Mouse (Mus musculus): ENCODE results near the gene Rnf113a2.
A peak's percentile ranks its signal among the peaks of the same experiment; 100 is the strongest.

Rnf113a2 gene

DNA sequence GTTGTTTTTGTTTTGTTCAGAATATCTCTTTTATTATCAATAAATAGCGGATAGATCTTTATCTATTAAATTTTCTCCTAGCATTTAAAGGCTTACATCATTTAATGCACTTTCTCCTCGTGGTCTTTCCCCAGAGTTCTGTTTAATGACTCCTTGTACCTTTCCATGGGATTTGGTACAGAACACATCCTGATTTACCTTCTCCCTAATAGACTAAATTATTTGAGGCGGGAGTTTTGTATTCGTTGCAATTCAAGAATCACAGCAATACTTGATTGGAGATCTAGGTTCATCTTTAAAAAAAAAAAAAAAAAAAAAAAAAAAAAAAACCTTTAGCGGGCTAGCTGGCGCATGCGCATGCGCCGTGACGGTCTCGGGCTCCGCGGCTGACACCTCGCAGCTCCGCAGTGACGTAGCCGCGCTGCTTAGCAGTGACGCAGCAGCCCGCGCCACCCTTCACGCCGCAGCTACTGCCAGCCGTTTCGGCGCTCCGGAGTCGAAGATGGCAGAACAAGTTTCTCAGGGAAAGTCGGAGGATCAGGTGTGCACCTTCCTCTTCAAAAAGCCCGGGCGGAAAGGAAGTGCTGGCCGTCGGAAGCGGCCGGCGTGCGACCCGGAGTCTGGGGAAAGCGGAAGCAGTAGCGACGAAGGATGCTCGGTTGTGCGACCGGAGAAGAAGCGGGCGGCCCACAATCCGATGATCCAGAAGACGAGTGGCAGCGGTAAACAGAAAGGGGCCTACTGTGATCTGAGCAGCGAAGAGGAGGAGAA, at the start of gene Rnf113a2:
Gene Rnf113a2 (plus strand): TSS at position 363 of the 771 bp plus-strand sequence.
- DNase-seq (ENCODE audit: low read depth, low spot score), result peak; percentile 78

DNA sequence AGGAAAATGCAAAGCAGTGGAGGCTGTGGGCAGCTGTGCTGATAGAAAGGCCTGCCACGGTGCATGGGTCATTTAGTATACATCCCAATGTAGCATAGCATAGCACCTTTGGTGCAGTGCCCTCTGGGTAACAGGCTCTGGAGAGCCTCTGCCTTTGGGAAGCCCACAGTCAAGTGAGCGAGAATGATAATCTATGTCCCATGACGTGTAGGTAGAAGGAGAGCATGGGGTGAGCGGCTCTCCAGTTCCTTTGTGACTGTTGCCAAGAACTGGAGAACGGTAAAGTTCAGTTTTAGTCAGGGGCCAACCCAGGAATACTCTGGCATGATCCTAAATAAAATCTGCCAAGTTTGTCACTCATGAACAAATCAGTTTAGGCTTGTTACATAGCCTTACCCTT, 45.3 kb upstream of the Rnf113a2 start:
- DNase-seq (ENCODE audit: low read depth, low spot score), result no peak

DNA sequence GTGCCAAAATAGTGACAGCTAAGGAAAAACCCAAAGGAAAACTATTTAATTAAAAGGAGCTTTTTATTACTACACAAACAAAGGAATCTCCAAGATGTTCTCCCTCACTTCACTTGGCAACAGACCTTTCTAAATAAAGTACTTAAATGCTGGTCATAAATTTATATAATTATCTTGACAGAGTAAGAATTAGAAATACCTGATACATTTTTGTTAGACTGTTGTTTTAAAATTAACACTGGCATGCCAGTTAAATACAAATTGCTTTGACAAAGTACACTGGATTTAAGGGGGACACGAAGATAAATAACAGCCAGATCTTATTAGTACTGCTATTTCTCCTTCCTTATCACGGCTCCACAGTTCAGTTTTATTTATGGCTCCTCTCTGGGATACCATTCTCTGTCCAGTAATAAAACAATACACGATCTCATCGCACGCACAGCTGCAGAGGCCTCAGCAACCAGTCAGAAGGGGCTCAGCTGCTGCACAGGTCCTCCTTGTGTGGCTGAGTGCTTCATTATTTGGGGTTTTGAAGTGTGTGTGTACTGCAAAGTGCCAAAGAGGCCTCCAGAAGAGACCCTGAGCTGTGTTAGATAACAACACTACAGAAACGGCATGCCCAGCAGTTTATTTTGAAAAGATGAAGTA, 43.0 kb upstream of the Rnf113a2 start:
- DNase-seq (ENCODE audit: low read depth, low spot score), result no peak

DNA sequence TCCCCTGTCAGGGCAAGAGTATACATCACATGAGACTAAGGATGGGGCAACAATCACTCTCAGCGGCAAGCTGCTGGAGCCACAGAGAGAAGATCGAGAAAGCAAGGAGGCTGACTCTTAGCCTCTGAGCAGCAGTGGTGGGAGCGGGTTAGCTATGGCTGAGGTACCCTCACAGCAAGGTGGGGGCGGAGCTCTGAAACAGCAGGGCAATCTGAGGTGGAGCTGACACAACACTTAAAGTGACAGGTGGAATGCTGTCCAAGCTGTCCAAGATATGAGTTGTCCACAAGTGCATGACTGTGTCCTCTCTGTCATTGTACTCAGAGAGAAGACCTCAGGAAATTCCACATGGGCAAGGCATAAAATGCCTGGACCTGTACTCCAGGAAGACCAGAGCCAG, 34.6 kb upstream of the Rnf113a2 start:
- DNase-seq (ENCODE audit: low read depth, low spot score), result no peak

DNA sequence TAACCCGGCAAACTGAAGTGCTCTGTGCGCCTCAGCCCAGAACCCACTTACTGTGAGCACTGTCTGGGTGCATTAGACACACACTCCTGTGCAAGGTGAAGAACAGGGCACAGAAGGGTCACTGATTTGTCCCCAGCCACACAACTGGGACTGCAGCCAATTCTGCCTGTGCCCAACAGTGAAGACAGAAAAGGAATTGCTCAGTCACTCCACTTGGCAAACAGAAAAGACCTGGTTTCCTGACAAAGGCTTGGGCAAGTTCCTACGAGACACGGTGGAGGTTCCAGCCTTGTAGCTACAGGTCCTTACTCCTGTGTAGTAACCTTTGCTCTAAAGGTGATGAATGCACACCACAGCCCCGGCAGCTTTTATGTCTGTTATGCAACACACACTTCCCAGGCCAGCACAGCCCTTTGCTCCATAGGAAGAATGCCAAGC, 32.3 kb upstream of the Rnf113a2 start:
- no peak for DNase-seq (ENCODE audit: low read depth, low spot score)

DNA sequence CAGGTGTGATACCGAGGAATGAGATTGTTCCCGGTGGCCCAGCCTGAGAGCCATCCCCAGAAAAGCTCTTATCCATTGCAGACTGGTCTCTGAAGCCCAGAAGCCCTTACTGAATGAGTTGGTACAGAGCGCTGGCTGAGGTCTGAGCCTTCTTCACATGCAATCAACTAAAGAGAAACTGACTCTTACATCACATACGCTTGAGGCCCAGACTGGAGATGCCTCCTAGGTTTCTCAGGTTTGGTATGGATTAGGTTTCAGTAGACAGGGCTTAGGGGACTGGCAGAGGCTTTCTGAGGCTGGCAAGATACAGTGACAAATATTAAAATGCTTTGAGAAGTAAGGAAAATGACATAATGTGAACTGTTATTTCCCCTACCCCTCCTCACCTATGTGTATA, 31.6 kb upstream of the Rnf113a2 start:
- no peak for DNase-seq (ENCODE audit: low read depth, low spot score)

DNA sequence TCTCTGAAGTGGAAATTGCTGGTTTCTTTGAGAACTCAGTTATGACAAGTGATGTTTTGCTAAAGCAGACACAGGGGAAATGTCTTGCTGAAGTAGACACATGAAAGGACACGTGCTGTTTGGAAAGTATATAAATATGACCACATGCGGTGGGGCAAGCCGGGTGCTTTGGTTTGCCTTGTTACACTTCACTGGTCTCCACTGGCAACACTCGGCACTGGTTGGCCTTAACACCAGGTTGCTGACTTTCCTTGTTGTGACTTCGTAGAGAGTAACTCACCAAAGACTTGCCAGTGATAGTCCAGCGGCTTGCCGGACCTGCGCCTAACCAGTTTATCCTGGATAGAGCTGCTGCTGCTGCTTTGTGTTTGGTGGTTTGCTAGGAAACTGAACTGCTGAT, 28.9 kb upstream of the Rnf113a2 start:
- no peak for DNase-seq (ENCODE audit: low read depth, low spot score)

DNA sequence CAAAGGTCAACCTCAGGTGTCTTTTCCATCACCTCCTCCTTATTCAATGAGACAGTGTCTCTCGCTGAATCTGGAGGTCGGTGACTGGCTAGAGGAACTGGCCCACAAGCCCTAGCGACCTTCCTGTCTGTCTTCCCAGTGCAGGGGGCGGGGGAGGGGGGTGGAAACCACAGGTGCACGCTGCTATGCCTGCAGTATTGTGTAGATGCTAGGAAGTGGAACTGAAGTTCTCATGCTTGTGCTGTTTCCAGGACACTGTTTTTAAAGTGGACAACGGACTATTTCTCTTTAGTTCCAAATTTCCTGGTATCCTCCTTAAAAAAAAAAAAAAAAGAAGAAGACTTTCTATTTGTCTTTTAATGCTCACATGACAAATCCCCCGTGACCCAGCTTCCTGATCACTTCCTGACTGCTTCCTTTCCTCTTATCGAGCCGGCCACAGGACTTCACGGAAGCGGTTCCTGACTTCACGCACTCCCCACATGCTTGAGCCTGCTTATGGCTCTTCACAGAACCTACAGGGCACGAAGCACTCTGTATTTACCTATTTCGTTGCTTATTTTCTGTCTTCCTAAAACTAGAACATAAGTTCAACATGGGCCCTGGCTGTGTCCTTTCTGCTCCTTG, 28.1 kb upstream of the Rnf113a2 start:
- DNase-seq (ENCODE audit: low read depth, low spot score), result no peak

DNA sequence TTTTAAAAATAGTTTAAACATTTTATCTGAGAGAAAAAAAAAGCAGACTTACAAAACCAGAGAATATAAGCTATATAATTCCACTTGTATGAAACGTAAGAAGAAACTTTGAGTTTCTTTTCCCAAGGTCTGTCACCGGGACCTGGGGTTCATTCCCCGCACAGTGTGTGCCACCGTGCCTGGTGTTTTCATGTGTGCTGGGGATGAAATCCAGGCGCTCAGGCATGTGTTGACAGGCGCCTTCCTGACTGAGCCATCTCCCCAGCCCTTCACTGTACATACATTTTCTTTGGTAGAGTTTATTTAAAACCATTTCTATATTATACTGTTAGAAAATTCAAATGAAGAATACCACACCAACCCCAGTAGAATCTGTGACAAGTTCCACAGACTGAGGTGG, 26.7 kb upstream of the Rnf113a2 start:
- DNase-seq (ENCODE audit: low read depth, low spot score), result no peak

DNA sequence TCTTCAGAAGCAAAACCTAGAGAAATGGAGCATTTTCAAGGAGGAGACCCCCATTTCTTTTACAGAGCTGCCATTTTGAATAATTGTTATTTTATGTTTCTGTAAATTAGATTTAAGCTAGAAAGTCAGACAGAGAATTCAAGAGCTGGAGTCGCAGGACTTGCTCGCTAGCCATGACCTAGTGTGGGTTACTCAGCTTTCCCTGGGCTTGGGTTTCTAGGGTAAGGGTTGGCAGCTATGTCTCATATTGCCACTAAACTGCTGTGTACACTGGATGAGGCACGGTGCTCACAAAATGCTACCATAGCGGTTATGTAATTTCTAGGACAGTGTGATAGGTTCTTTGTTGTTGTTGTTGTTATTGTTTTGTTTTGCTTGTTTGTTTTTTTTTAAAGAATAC, 24.3 kb upstream of the Rnf113a2 start:
- no peak for DNase-seq (ENCODE audit: low read depth, low spot score)

DNA sequence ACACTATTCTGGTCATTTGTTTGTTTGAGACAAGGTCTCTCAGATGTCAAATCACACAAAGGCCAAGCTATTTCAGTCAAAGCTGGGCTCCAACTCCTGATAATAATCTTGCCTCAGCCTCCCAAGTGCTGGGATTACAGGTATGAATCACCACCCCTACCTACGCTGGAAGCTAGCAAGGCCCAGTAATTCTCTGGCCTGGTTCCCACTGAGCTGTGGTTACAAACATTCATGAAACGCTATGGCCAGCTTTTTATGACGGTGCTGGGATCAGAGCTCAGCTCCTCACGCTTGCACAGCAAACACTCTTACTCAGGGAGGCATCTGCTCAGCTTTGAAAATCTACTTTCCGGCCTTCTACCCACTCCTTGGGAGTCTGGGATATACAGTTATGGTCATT, 23.1 kb upstream of the Rnf113a2 start:
- no peak for DNase-seq (ENCODE audit: low read depth, low spot score)

DNA sequence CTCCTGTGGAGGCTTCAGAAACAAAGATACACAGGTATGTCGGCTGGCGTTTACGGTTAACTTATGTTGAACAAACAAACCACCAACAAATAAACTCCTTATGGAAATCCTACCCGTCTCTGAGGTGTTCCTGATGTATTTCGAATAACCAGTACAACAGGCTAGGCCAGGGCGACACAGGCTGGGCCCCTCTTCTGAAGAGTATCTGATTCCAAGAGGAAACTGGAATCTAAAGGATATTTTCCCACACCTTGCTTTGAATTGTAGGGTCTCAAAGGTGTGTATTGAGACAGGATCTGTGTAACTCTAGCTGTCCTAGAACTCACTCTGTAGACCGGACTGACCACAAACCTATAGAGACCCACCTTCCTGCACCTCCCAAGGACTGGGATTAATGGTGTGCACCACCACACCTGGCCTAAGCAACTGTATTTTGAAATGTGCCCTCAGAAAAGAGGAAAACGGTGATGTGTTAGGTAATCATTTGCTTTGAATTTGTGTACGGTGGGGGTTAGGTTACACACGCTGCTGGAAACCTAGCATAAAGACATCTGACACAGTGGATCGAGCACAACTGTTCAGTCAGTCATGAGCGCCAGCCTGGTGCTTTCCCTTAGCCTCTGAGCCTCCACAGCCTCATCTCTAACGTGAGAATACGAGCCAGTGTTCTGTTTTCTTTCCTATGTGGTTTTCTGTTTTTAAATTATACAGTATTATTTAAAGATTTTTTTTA, 19.9 kb upstream of the Rnf113a2 start:
- DNase-seq (ENCODE audit: low read depth, low spot score), result no peak

DNA sequence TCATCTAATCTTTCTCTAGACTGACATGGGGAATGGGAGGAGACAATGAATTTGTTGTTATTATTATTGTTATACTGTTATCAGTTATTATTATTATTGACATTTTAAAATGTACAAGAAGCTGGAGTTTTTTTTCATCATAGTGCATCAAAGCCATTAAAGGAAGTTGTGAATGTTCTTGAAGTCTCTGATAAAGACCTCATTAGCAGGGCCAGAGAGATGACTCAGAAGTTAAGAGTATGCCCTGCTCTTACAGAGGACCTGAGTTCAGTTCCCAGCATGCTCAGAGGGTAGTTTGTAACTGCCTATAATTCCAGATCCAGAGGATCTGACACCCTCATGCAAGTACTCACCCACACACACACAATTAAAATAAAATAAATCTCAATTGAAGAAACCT, 19.3 kb upstream of the Rnf113a2 start:
- DNase-seq (ENCODE audit: low read depth, low spot score), result no peak

DNA sequence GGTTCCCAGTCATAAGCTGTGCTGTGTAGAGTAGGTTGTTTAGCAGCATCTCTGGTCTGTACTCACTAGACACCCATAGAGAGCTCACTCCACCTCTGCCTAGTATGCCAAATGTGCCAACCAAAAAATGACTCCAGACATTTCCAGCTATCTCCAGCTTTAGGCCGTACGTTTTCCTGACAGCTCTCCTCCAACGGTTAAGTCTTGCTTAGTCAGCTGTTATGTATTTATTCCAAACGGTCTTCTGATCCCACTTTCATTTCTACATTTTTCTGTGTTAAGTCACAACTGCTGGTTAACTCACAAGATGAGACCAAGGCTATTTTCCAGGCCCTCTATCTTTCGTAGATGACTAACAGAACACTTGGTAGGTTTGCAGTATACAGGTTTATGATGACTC, 18.4 kb upstream of the Rnf113a2 start:
- no peak for DNase-seq (ENCODE audit: low read depth, low spot score)

DNA sequence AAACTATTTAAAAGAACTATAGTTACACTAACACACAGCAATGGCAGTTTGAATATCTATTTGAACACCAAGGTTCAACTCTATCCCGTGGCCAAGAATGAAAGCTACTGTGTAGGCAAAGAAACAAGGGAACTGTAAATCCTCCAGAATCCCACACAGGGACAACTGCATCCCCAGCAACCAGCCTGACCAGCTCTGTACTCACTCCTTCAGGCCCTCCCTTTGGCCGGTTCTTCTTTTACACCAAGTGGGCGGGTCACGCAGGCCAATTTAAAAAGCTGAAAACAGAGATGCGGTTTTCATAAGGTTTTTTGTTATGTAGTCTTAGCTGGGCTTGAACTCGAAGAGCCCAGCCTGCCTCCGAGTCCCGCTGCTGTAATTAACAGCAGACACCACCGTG, 17.9 kb upstream of the Rnf113a2 start:
- no peak for DNase-seq (ENCODE audit: low read depth, low spot score)

DNA sequence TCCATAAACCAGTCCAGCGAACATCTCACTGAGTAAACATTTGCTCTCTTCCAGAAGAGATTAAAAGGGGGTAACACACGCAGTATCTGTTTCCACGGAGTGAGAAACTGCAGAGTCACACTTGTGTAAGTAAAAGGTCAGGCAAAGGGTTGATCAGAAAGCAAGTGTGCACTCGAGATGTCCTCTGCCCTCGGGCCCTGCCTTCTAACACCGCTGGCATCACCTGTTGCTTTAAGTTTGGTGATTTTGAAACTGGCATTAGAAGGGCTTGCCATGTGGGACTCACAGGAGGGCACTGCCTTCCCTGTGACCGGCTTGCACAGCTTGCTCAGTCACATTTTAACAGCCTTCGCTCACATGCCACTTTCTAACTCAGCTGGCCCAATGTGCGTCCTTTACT, 17.3 kb upstream of the Rnf113a2 start:
- no peak for DNase-seq (ENCODE audit: low read depth, low spot score)

DNA sequence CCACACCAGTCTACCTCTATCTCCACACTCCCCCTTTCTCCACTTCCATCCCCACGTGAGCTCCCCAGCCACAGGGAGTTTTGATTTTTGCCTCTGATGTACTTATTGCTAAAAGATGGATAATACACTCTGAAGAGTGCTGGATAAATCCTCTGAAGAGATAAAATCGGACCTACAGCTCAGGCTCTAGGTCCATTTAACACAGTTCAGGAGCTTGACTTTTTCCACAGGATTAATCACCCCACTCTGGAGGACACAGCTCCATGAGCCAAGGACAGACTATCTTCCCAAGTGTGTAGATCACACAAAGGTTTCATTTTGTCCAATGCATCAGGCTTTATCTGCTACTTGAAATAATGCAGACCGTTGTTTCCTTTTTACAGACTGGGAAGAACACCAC, 16.9 kb upstream of the Rnf113a2 start:
- DNase-seq (ENCODE audit: low read depth, low spot score), result no peak

DNA sequence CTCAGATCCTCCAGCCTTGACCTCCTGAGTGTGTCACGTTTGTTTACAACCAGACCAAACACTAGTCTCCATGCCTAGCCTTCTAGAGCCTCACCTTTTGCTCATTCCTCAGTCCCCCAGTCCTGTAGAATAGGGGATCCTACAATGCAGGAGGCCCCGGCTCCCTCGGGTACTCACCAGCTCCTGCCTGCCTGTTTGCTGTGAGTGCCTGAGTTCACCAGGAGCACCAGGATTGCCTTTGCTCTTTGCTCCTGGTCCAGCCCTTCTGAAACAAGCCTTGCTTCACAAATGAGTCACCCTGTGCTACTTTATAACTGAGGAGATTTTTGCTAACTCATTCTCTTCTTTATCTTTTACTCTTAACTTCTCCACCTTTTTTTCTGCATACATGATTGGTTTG, 16.3 kb upstream of the Rnf113a2 start:
- DNase-seq (ENCODE audit: low read depth, low spot score), result no peak

DNA sequence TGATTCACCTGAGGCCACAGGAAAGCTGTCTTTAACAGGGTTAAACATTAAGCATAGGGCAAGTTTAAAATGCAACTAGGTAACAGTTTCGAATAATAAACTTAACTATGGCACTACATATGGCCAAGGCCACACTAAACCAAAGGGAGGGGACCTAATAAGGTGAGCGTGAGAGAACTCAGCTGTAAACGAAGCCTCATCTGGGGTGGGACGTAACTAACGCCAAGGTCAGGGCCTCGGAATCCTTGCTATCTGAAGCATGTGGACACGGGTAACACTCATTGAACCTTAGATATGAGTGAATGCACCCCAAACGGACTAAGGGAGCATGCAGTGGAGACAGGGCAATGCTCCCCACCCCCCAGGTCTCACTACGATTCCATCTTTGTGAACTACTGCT, 14.1 kb upstream of the Rnf113a2 start:
- DNase-seq (ENCODE audit: low read depth, low spot score), result no peak

DNA sequence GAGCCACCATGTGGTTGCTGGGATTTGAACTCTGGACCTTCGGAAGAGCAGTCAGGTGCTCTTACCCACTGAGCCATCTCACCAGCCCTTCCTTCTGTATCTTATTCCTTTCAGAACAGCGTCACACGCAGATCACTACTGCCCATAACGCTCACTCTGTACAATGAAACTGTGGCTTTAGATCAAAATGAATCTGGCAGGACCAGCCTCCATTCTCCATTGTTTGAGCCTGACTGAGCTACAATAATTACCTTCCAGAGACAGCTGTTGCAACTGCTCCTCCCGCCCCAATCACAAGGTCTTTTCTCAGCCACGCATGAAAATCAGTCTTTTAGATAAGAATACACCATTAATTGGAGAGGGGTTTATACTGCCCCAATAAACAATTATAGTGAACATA, 12.5 kb upstream of the Rnf113a2 start:
- no peak for DNase-seq (ENCODE audit: low read depth, low spot score)

DNA sequence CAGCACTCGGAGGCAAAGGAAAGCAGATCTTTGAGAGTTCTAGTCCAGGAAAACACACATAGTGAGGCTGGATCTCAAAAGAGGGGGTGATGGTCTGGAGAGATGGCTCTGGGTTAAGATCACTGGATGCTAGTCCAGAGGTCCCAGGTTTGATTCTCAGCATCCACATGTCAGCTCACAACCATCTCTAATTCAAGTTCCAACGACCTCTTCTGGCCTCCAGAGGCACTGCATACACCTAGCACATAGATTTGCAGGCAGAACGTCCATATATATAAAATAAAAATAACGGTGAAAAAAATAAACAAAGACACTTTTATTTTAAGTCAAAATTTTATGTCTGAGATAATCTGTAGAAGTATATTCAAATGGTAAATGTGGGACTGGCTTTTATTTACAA, 9.7 kb upstream of the Rnf113a2 start:
- DNase-seq (ENCODE audit: low read depth, low spot score), result no peak
